Mouse (Mus musculus): ENCODE data around the gene Ptpro.

The Ptpro gene

GRCm38 (mm10) chr6:137294973-137295820 is 43.1 kb downstream of the Ptpro start:
- DNase-seq: no peak

DNA sequence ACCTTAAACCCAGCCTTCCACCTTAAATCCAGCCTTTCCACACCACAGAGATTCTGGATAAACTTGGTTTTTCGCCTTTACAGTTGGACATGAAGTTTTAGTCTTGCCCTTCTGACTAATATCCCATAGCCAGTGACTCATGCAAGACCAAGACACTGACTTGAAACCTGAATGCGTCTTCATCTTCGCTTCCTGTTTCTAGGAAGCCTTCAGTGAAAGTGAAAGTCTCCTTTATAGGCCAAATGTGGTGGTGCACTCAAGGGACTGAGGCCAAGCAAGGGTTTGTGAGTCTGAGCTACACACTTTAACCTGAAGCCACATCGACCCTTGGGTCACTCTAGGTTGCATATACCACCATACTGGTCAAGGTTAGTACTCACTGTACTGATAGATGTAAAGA is 50.4 kb downstream of the Ptpro start:
- no peak for DNase-seq

DNA sequence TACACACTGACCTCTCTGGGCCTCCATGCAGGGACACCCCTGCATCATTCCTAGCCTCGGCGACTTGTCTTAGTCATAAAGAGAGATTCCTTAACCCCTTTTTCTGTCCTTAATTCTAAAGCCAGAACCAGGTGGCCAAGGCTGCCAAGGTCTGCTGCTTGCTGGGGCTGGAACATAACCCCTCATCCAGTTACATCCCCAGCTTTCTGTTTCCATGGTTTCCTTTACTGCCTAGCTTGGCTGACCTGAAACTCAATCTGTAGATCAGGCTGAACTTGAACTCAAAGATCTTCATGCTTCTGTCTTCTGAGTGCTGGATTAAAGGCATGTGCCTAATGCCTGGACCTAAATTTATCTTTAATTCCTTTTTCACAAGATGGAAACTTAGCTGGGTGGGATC is 51.7 kb downstream of the Ptpro start:
- no peak for DNase-seq

DNA sequence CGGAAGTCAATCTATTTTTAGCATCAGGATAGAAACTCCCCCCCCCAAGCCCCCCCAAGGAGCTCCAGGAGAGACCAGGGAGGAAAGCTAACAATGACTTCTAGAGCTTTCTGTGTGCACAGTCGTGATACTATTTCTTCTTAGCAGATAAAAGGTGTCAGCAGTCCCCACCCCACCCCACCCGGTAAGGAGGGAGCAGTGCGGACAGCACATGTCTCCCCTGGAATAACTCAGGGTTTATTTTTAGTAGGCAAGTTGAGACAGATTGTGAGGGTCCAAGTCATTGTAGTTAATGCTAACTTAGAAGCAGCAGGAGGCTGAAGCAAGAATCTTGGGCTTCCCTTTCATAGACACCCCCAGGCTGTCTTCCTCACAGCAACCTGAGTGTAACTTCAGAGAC is 63.1 kb downstream of the Ptpro start:
- no peak for DNase-seq

- DNase-seq: no peak
These were observed 64.2 kb downstream of the Ptpro start for GRCm38 (mm10) chr6:137316358-137316757.

- no peak for DNase-seq
These were observed 65.4 kb downstream of the Ptpro start for GRCm38 (mm10) chr6:137317509-137317908.

GRCm38 (mm10) chr6:137318242-137318861 is 66.2 kb downstream of the Ptpro start:
- DNase-seq: no peak

- DNase-seq: no peak
These were observed 67.5 kb downstream of the Ptpro start for GRCm38 (mm10) chr6:137319658-137320057.

DNA sequence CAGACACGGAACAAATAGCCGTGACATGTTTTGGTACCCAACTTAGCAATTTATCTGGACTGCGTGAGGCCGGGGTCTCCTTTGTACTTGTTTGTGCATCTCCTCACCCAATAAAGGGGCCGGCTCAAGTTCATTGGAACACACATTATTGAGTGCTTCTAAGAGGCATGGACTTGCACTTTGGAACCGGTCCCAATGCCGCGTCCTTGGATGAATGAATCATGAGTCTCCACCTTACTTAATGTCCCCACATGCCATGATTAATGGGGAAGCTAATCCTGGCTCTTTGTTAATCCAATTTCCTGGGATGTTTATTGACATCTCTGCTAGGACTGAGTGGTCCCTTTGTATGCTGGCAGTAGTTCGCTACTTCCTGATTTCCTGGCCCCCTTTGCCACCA is 75.6 kb downstream of the Ptpro start:
- DNase-seq: no peak

GRCm38 (mm10) chr6:137328228-137328627 is 76.1 kb downstream of the Ptpro start:
- no peak for DNase-seq

- no peak for DNase-seq
These were observed 78.7 kb downstream of the Ptpro start for GRCm38 (mm10) chr6:137330782-137331181.

- DNase-seq: no peak
These were observed 79.7 kb downstream of the Ptpro start for GRCm38 (mm10) chr6:137331826-137332225.

GRCm38 (mm10) chr6:137339071-137339470 is 87.0 kb downstream of the Ptpro start:
- no peak for DNase-seq

DNA sequence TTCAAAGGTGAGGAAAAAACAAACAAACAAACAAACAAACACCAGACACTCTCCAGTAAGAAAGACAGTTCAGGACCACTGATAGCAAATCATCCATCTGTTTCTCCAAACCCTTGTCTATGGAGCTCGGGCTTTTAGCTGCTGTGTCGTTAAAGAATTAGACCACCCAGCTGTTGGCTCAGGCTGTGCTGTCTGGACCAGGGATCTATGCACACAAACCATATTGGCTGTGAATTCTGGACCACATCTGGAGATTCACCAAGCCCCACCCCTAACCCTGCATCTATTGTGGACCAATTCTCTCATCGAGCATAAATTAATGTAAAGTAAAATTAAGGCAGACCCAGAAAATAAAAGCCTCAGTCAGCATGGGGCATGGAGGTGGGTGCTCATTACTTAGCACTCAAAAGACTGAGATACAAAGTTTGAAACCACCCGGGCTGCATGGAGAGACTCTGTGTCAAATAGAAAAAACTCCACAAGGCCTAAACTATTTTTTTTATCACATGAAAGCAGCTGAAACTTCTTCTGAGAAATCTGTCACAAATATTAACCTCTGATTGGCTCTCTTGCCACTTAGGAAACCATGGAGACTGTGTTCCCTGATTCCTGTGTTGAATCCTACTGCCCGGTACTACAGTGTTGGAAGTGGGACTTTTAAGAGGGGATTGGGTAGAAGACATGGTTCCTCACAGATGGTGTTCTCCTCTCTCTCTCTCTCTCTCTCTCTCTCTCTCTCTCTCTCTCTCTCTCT is 91.7 kb downstream of the Ptpro start:
- no peak for DNase-seq

GRCm38 (mm10) chr6:137360166-137360565 is 108.0 kb downstream of the Ptpro start:
- DNase-seq: no peak

GRCm38 (mm10) chr6:137362216-137362615 is 110.1 kb downstream of the Ptpro start:
- DNase-seq: no peak

GRCm38 (mm10) chr6:137364681-137365080 is 112.6 kb downstream of the Ptpro start:
- peak; percentile 25 for DNase-seq

- no peak for DNase-seq
These were observed 113.5 kb downstream of the Ptpro start for GRCm38 (mm10) chr6:137365637-137366036.

DNA sequence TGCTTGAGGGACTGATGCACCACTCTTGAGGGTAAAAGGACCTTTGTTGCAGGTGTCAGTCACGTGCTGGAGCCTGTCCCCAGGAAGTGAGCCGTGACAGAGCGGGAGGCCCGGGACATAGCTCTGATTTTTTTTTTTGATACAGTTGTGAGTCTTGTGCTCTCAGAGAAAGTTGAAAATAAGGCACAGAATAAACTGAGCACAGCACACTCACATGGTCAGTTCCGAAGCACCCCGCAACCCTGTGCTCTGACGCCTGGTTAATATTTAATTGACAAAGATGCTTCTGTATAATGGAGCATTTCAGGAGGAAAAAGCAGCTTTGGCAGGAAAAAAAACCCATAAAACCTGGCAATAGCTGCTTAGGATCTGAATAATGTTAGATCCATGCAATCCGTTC is 118.6 kb downstream of the Ptpro start:
- DNase-seq: peak; percentile 45

DNA sequence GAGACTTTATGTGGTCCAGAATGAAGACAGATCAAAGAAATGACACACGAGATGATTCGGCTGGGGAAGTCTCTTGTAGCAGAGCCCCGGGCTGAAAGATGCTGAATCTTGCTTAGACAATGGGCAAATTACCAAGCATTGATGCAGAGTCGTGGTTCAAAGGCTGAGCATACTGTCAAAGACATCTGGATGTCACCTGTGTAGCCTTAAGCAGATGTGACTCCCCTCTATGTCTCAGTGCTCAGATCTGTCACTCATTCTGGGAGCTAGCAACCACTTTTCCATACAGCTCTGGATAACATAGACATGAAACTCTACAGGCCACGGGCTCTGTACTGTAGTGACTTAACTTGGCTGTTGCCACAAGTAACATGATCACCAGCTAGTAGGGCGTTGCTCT is 119.3 kb downstream of the Ptpro start:
- DNase-seq: no peak

- DNase-seq: no peak
These were observed 121.8 kb downstream of the Ptpro start for GRCm38 (mm10) chr6:137373920-137374319.

- no peak for DNase-seq
These were observed 130.4 kb downstream of the Ptpro start for GRCm38 (mm10) chr6:137382546-137382945.

GRCm38 (mm10) chr6:137386344-137386743 is 134.2 kb downstream of the Ptpro start:
- no peak for DNase-seq

- DNase-seq: no peak
These were observed 134.8 kb downstream of the Ptpro start for GRCm38 (mm10) chr6:137386935-137387334.

All from kidney, adult 9 months (tissue).